Mouse (Mus musculus) MEL (cell line): Measurements from ENCODE around the gene Agap2.

Source experiments
- CHD2 ChIP-seq: IDR thresholded peaks from 2 replicates; pipeline ENCODE4 v1.6.1; 2011; ENCODE audit warnings: low read length, improper control_type of control experiment
- CTCF ChIP-seq, 3 experiments: IDR thresholded peaks in 2 of 3; conservative IDR thresholded peaks in 1 of 3; 2 replicates each; pipeline ENCODE4 v1.5.1; 2011 to 2012; ENCODE audit warnings: low read length in 3 of 3, low read depth in 2 of 3, mild to moderate bottlenecking in 2 of 3, improper control_type of control experiment in 1 of 3, inconsistent platforms in 1 of 3, mixed read lengths in 1 of 3, moderate library complexity in 1 of 3; ENCODE audit not compliant: control insufficient read depth in 1 of 3, insufficient read depth in 1 of 3, poor library complexity in 1 of 3, severe bottlenecking in 1 of 3
- EP300 ChIP-seq, 2 experiments: IDR thresholded peaks; 2 replicates each; pipeline ENCODE4 v1.6.1; 2011; ENCODE audit warnings: improper control_type of control experiment in 2 of 2, low read length in 2 of 2, low read depth in 1 of 2, mild to moderate bottlenecking in 1 of 2
- GABPA ChIP-seq: IDR thresholded peaks from 2 replicates; pipeline ENCODE4 v1.6.1; 2012; ENCODE audit warnings: low read depth, mild to moderate bottlenecking, inconsistent platforms, low read length, improper control_type of control experiment, moderate library complexity
- MAFK ChIP-seq: IDR thresholded peaks from 2 replicates; pipeline ENCODE4 v1.6.1; 2011; ENCODE audit warnings: low read depth, mild to moderate bottlenecking, low read length, improper control_type of control experiment, borderline replicate concordance
- MAX ChIP-seq: IDR thresholded peaks from 2 replicates; pipeline ENCODE4 v1.6.1; 2011; ENCODE audit warnings: low read length, improper control_type of control experiment
- MEF2A ChIP-seq: IDR thresholded peaks from 2 replicates; pipeline ENCODE4 v1.6.1; 2014; ENCODE audit warnings: low read depth, mild to moderate bottlenecking, inconsistent platforms, low read length, improper control_type of control experiment; ENCODE audit not compliant: poor library complexity, insufficient replicate concordance, severe bottlenecking; ENCODE audit errors: extremely low read depth
- NRF1 ChIP-seq: IDR thresholded peaks from 2 replicates; pipeline ENCODE4 v1.6.1; 2014; ENCODE audit warnings: low read depth, mild to moderate bottlenecking, inconsistent platforms, low read length, improper control_type of control experiment, moderate library complexity; ENCODE audit not compliant: poor library complexity, insufficient read depth, severe bottlenecking
- POLR2A ChIP-seq, 2 experiments: IDR thresholded peaks; 2 replicates each; pipeline ENCODE4 v1.6.1; 2011 to 2012; ENCODE audit warnings: low read length in 2 of 2, mild to moderate bottlenecking in 2 of 2, control low read depth in 1 of 2, improper control_type of control experiment in 1 of 2, low read depth in 1 of 2, moderate library complexity in 1 of 2; ENCODE audit not compliant: control insufficient read depth in 1 of 2, insufficient read depth in 1 of 2, poor library complexity in 1 of 2
- POLR2AphosphoS5 ChIP-seq: IDR thresholded peaks from 2 replicates; pipeline ENCODE4 v1.6.1; 2012; ENCODE audit warnings: low read depth, borderline replicate concordance, mild to moderate bottlenecking, inconsistent platforms, low read length, moderate library complexity, mixed read lengths
- TBP ChIP-seq: IDR thresholded peaks from 2 replicates; pipeline ENCODE4 v1.8.0; 2011; ENCODE audit warnings: low read depth, low read length, improper control_type of control experiment
- ZKSCAN1 ChIP-seq: IDR thresholded peaks from 2 replicates; pipeline ENCODE4 v1.6.1; 2012; ENCODE audit warnings: low read depth, mild to moderate bottlenecking, inconsistent platforms, low read length, improper control_type of control experiment, moderate library complexity
- ZNF384 ChIP-seq: IDR thresholded peaks from 2 replicates; pipeline ENCODE4 v1.6.1; 2012; ENCODE audit warnings: low read depth, mild to moderate bottlenecking, inconsistent platforms, low read length, improper control_type of control experiment

DNA sequence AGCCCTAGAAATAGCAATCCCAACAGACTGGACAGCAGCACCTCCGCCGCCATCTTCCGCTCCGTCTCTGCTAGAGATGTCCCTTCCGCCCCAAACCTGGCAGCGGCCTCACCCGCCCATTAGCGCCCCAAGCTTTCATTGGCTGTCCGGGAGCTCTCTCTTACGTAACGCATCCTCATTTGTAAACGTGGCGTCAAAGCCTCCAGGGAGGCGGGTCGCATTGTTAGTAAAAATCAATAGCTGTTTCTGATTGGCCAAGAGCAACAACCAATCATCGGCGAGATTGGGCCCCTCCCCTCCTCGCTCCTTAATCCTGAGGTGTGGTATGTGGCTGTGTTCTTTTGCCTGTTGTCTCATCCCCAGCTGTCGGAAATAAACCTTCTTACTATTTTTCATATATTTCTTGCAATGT lies 46.0 kb downstream of the Agap2 start, which contains the start of gene Os9:
- TF ChIP-seq POLR2A (IDR thresholded peaks at IDR 0.05; ENCODE audit: control insufficient read depth in 1 of 2, insufficient read depth in 1 of 2, low read depth in 1 of 2, low read length in 2 of 2, poor library complexity in 1 of 2) (peak in 1 of 2 experiments; percentile 75; a peak in 2 of 4 replicates), EP300 (IDR thresholded peaks at IDR 0.05; ENCODE audit: low read depth in 1 of 2, low read length in 2 of 2) (no peak), NRF1 (peak; percentile 45; the same call in 1 of the 2 replicates), TBP (peak; percentile 35; the same call in 1 of the 2 replicates), ZNF384 (no peak), MAFK (no peak), CTCF (IDR thresholded peaks at IDR 0.05 in 2 of 3, conservative IDR thresholded peaks at IDR 0.05 in 1 of 3; ENCODE audit: control insufficient read depth in 1 of 3, insufficient read depth in 1 of 3, low read depth in 2 of 3, low read length in 3 of 3, poor library complexity in 1 of 3, severe bottlenecking in 1 of 3) (no peak), MEF2A (no peak), POLR2AphosphoS5 (no peak), GABPA (no peak), ZKSCAN1 (no peak), CHD2 (peak; percentile 92), MAX (no peak)
